Mouse (Mus musculus) cerebellum, adult 2 months (tissue): ENCODE data around the gene 1810062G17Rik.

ENCODE experiments used
- CTCF ChIP-seq: fragments of 200-500 bp; IDR thresholded peaks from 2 replicates; pipeline ENCODE4 v1.5.1; 2011; ENCODE audit warnings: low read depth, mild to moderate bottlenecking, control low read depth, low read length, moderate library complexity, borderline replicate concordance; ENCODE audit not compliant: insufficient read depth
- POLR2A ChIP-seq: fragments of 200-500 bp; IDR thresholded peaks from 2 replicates; pipeline ENCODE4 v1.6.1; 2011; ENCODE audit warnings: low read length, control low read depth, borderline replicate concordance; ENCODE audit not compliant: insufficient read depth

DNA sequence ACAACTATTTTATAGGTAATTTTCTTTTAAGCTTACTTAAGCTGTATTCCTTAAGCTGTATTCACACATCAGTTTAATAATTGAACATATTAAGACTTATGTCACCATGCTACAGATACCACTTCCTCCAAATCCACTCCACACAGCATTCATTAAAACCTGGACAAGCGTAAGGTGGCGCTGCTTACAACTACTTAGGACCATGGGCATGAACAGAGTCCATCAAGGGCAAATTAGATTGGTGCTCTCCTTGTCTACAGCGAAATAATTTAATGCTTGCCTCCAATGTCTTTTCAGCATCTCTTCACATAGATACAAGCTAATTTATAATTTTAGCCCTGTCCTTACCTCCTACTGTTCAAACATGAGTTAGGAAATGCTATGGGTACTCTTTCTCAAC is 29.7 kb upstream of the 1810062G17Rik start:
- TF ChIP-seq POLR2A (no peak), CTCF (no peak)
